9 mouse cellular contexts compared by ENCODE assay signal in genomic region chr11:120785145-120785544, GRCm38 (mm10). TPM values are rescaled to one million over a fixed set of nuclear protein-coding genes. Genes with fewer than 3 reads are reported as not detected.
A peak's percentile ranks its signal among the peaks of the same experiment; 100 is the strongest.
DNase-seq lines count a peak whose midpoint lies in the region; ATAC-seq and TF ChIP-seq lines count a peak whose summit lies in the region.
"Had no signal": no experiment of that assay in that cellular context is flagged by ENCODE, and none has a peak within 500 bp of the region (broad histone marks: within the 10 kb centered on the region; RNA-seq: fewer than 3 reads in every experiment).

No protein-coding gene starts in this region.

- 36% methylated on average over 9 of the region's 9 CpGs for WGBS in liver, adult 2 months
- WGBS in embryonic facial prominence, embryonic 13.5 days: 34% methylated on average over 9 of the region's 9 CpGs
- WGBS in hindbrain, postnatal 0 days: 37% methylated on average over 9 of the region's 9 CpGs
- WGBS in midbrain, postnatal 0 days: 40% methylated on average over 9 of the region's 9 CpGs

- no peak overlapping the region for H3K27ac ChIP-seq in liver, adult 2 months (replicated peaks; ENCODE audit: insufficient read depth, low read depth, low read length)
- H3K27ac ChIP-seq in embryonic facial prominence, embryonic 13.5 days: peak overlapping the region; percentile 81; the same call in 1 of the 2 replicates
- peak overlapping the region; percentile 87 for H3K27ac ChIP-seq in hindbrain, postnatal 0 days
- no peak overlapping the region for H3K27ac ChIP-seq in midbrain, postnatal 0 days (ENCODE audit: low read depth, low read length)

- TF ChIP-seq CTCF in liver, adult 2 months (IDR thresholded peaks at IDR 0.05; ENCODE audit: low read depth, low read length): no peak
- TF ChIP-seq CTCF in hindbrain, postnatal 0 days (IDR thresholded peaks at IDR 0.05; ENCODE audit: low read depth): no peak
- no peak for TF ChIP-seq CTCF in midbrain, postnatal 0 days (IDR thresholded peaks at IDR 0.05)

- H3K79me2 ChIP-seq in liver, adult 2 months (ENCODE audit: control insufficient read depth, insufficient read depth, low read length): peaks cover 4% of the 10 kb centered on the region; the same call in 1 of the 2 replicates

- no peaks in the 10 kb centered on the region for H3K27me3 ChIP-seq in liver, adult 2 months (ENCODE audit: control insufficient read depth, insufficient read depth, low read length)
- H3K27me3 ChIP-seq in embryonic facial prominence, embryonic 13.5 days: no peaks in the 10 kb centered on the region
- no peaks in the 10 kb centered on the region for H3K27me3 ChIP-seq in hindbrain, postnatal 0 days (ENCODE audit: insufficient read depth, low read length)
- H3K27me3 ChIP-seq in midbrain, postnatal 0 days (ENCODE audit: insufficient read depth, low read length): no peaks in the 10 kb centered on the region

- no peak for TF ChIP-seq POLR2A in liver, adult 2 months (IDR thresholded peaks at IDR 0.05; ENCODE audit: extremely low read depth, insufficient read depth, low read length)

- H3K9ac ChIP-seq in liver, adult 2 months (ENCODE audit: low read depth, low read length): peak overlapping the region; percentile 94
- H3K9ac ChIP-seq in embryonic facial prominence, embryonic 13.5 days: peak overlapping the region; percentile 95
- H3K9ac ChIP-seq in hindbrain, postnatal 0 days (replicated peaks; ENCODE audit: low read length): peak overlapping the region; percentile 92
- peak overlapping the region; percentile 86 for H3K9ac ChIP-seq in midbrain, postnatal 0 days (replicated peaks; ENCODE audit: low read length, poor library complexity, severe bottlenecking)

- H3K4me3 ChIP-seq in liver, adult 2 months (ENCODE audit: insufficient read depth, low read depth, low read length): 0 out of 2 replicates have a peak overlapping the region, but pooled peaks have one; percentile 65
- H3K4me3 ChIP-seq in embryonic facial prominence, embryonic 13.5 days: peak overlapping the region; percentile 95
- H3K4me3 ChIP-seq in hindbrain, postnatal 0 days (ENCODE audit: low read length): peak overlapping the region; percentile 82
- peak overlapping the region; percentile 84 for H3K4me3 ChIP-seq in midbrain, postnatal 0 days (ENCODE audit: low read depth, low read length)

- no peak for ATAC-seq in embryonic facial prominence, embryonic 13.5 days (ENCODE audit: insufficient number of reproducible peaks, insufficient read depth, low FRiP score, low TSS enrichment, low read depth)
- ATAC-seq in hindbrain, postnatal 0 days: no peak
- no peak for ATAC-seq in midbrain, postnatal 0 days (ENCODE audit: low FRiP score)

- DNase-seq in liver, adult 2 months (ENCODE audit: extremely low read depth, low read depth, low spot score): no peak
- no peak for DNase-seq in liver
- no peak for DNase-seq in hindbrain, postnatal 0 days (ENCODE audit: low spot score)
- no peak for DNase-seq in midbrain, postnatal 0 days (ENCODE audit: low spot score)
- no peak for DNase-seq in frontal cortex, adult 2 months (ENCODE audit: extremely low spot score in 1 of 2, low spot score in 1 of 2)
- DNase-seq in thymus, postnatal 25 days: no peak
- no peak for DNase-seq in cerebellum, postnatal 10 days
- DNase-seq: kidney, adult 18-20 months had no signal

- peaks cover 12% of the 10 kb centered on the region; the same call in 1 of the 2 replicates for H3K36me3 ChIP-seq in liver, adult 2 months (ENCODE audit: control insufficient read depth, insufficient read depth, low read length)
- peaks cover 66% of the 10 kb centered on the region for H3K36me3 ChIP-seq in embryonic facial prominence, embryonic 13.5 days
- H3K36me3 ChIP-seq in hindbrain, postnatal 0 days (ENCODE audit: insufficient read depth, low read length): peaks cover 47% of the 10 kb centered on the region
- H3K36me3 ChIP-seq in midbrain, postnatal 0 days (ENCODE audit: insufficient read depth, low read length): peaks cover 40% of the 10 kb centered on the region

- H3K9me3 ChIP-seq in embryonic facial prominence, embryonic 13.5 days: no peaks in the 10 kb centered on the region
- H3K9me3 ChIP-seq in hindbrain, postnatal 0 days (ENCODE audit: low read length): no peaks in the 10 kb centered on the region
- no peaks in the 10 kb centered on the region for H3K9me3 ChIP-seq in midbrain, postnatal 0 days (ENCODE audit: low read length)

- H3K4me1 ChIP-seq in liver, adult 2 months (ENCODE audit: control insufficient read depth, insufficient read depth, low read length): peaks cover 12% of the 10 kb centered on the region
- H3K4me1 ChIP-seq in embryonic facial prominence, embryonic 13.5 days: peaks cover 27% of the 10 kb centered on the region
- peaks cover 13% of the 10 kb centered on the region; the same call in 1 of the 2 replicates for H3K4me1 ChIP-seq in hindbrain, postnatal 0 days (ENCODE audit: insufficient read depth, low read length)
- H3K4me1 ChIP-seq in midbrain, postnatal 0 days (ENCODE audit: insufficient read depth, low read length): peaks cover 9% of the 10 kb centered on the region; the same call in 1 of the 2 replicates

- H3K4me2 ChIP-seq in embryonic facial prominence, embryonic 13.5 days: peak overlapping the region; percentile 96
- H3K4me2 ChIP-seq in hindbrain, postnatal 0 days (ENCODE audit: low read depth, low read length): peak overlapping the region; percentile 98
- H3K4me2 ChIP-seq in midbrain, postnatal 0 days (ENCODE audit: low read depth, low read length, poor library complexity, severe bottlenecking): peak overlapping the region; percentile 97

RNA-seq across cellular contexts. Expression of gene Gps1, which starts 1.1 kb away (rescaled TPM):
- total RNA-seq in liver, adult 2 months (2014; rRNA removed): 81.9 and 89.7 TPM in 2 replicates
- polyA plus RNA-seq in liver, adult 2 months (2012; rRNA removed): 97.9 and 99.5 TPM in 2 replicates
- 223 and 233 TPM in 2 replicates for polyA plus RNA-seq in embryonic facial prominence, embryonic 13.5 days (2015; fragmentation: Nextera tagmentation; extraction: Ambion mirVana)
- total RNA-seq in hindbrain, postnatal 0 days (2014; rRNA removed): 304 and 314 TPM in 2 replicates
- 234 and 242 TPM in 2 replicates for polyA plus RNA-seq in hindbrain, postnatal 0 days (2015; fragmentation: Nextera tagmentation; extraction: Ambion mirVana)
- total RNA-seq in midbrain, postnatal 0 days (2014; rRNA removed): 252 and 262 TPM in 2 replicates
- 233 and 253 TPM in 2 replicates for polyA plus RNA-seq in midbrain, postnatal 0 days (2015; fragmentation: Nextera tagmentation; extraction: Ambion mirVana)
- 222 and 229 TPM in 2 replicates for polyA plus RNA-seq in frontal cortex, adult 2 months (2012; rRNA removed)

RNA-seq across cellular contexts. Expression of gene Rfng, which starts 1.1 kb away (rescaled TPM):
- total RNA-seq in liver, adult 2 months (2014; rRNA removed): 3.1 and 5.7 TPM in 2 replicates
- 25.1 and 28.3 TPM in 2 replicates for polyA plus RNA-seq in liver, adult 2 months (2012; rRNA removed)
- 52.2 and 52.4 TPM in 2 replicates for polyA plus RNA-seq in embryonic facial prominence, embryonic 13.5 days (2015; fragmentation: Nextera tagmentation; extraction: Ambion mirVana)
- 93.6 and 97.0 TPM in 2 replicates for total RNA-seq in hindbrain, postnatal 0 days (2014; rRNA removed)
- polyA plus RNA-seq in hindbrain, postnatal 0 days (2015; fragmentation: Nextera tagmentation; extraction: Ambion mirVana): 94.6 and 107 TPM in 2 replicates
- 86.5 and 106 TPM in 2 replicates for total RNA-seq in midbrain, postnatal 0 days (2014; rRNA removed)
- 130 and 138 TPM in 2 replicates for polyA plus RNA-seq in midbrain, postnatal 0 days (2015; fragmentation: Nextera tagmentation; extraction: Ambion mirVana)
- polyA plus RNA-seq in frontal cortex, adult 2 months (2012; rRNA removed): 88.6 and 97.4 TPM in 2 replicates

RNA-seq across cellular contexts. Expression of gene Dus1l, which starts 11.1 kb away (rescaled TPM):
- 52.1 and 52.4 TPM in 2 replicates for total RNA-seq in liver, adult 2 months (2014; rRNA removed)
- polyA plus RNA-seq in liver, adult 2 months (2012; rRNA removed): 69.7 and 70.6 TPM in 2 replicates
- 53.7 and 61.0 TPM in 2 replicates for polyA plus RNA-seq in embryonic facial prominence, embryonic 13.5 days (2015; fragmentation: Nextera tagmentation; extraction: Ambion mirVana)
- 36.3 and 48.5 TPM in 2 replicates for total RNA-seq in hindbrain, postnatal 0 days (2014; rRNA removed)
- 40.4 and 42.2 TPM in 2 replicates for polyA plus RNA-seq in hindbrain, postnatal 0 days (2015; fragmentation: Nextera tagmentation; extraction: Ambion mirVana)
- 46.4 and 52.3 TPM in 2 replicates for total RNA-seq in midbrain, postnatal 0 days (2014; rRNA removed)
- 38.4 and 41.6 TPM in 2 replicates for polyA plus RNA-seq in midbrain, postnatal 0 days (2015; fragmentation: Nextera tagmentation; extraction: Ambion mirVana)
- 45.1 and 45.7 TPM in 2 replicates for polyA plus RNA-seq in frontal cortex, adult 2 months (2012; rRNA removed)

RNA-seq across cellular contexts. Expression of gene Hmga1b, which starts 22.6 kb away (rescaled TPM):
- 0.54 and 0.55 TPM in 2 replicates for total RNA-seq in liver, adult 2 months (2014; rRNA removed)
- polyA plus RNA-seq in liver, adult 2 months (2012; rRNA removed): 0.07 and 0.12 TPM in 2 replicates
- 4.3 and 9.4 TPM in 2 replicates for polyA plus RNA-seq in embryonic facial prominence, embryonic 13.5 days (2015; fragmentation: Nextera tagmentation; extraction: Ambion mirVana)
- total RNA-seq in hindbrain, postnatal 0 days (2014; rRNA removed): 0.42 and 1.3 TPM in 2 replicates
- polyA plus RNA-seq in hindbrain, postnatal 0 days (2015; fragmentation: Nextera tagmentation; extraction: Ambion mirVana): 1.9 and 2.5 TPM in 2 replicates
- 0.93 and 1.0 TPM in 2 replicates for total RNA-seq in midbrain, postnatal 0 days (2014; rRNA removed)
- 2.7 TPM in 2 replicates for polyA plus RNA-seq in midbrain, postnatal 0 days (2015; fragmentation: Nextera tagmentation; extraction: Ambion mirVana)
- polyA plus RNA-seq in frontal cortex, adult 2 months (2012; rRNA removed): 1.3 and 2.2 TPM in 2 replicates

RNA-seq across cellular contexts. Expression of gene Fasn, which starts 39.2 kb away (rescaled TPM):
- 198 and 203 TPM in 2 replicates for total RNA-seq in liver, adult 2 months (2014; rRNA removed)
- polyA plus RNA-seq in liver, adult 2 months (2012; rRNA removed): 639 and 935 TPM in 2 replicates
- 49.3 and 52.2 TPM in 2 replicates for polyA plus RNA-seq in embryonic facial prominence, embryonic 13.5 days (2015; fragmentation: Nextera tagmentation; extraction: Ambion mirVana)
- 474 and 499 TPM in 2 replicates for total RNA-seq in hindbrain, postnatal 0 days (2014; rRNA removed)
- polyA plus RNA-seq in hindbrain, postnatal 0 days (2015; fragmentation: Nextera tagmentation; extraction: Ambion mirVana): 48.9 and 54.4 TPM in 2 replicates
- 469 and 488 TPM in 2 replicates for total RNA-seq in midbrain, postnatal 0 days (2014; rRNA removed)
- 76.0 and 85.4 TPM in 2 replicates for polyA plus RNA-seq in midbrain, postnatal 0 days (2015; fragmentation: Nextera tagmentation; extraction: Ambion mirVana)
- polyA plus RNA-seq in frontal cortex, adult 2 months (2012; rRNA removed): 271 and 272 TPM in 2 replicates

Comparison
In these comparisons a context has a peak if more than half of its experiments do, and no peak if none do; other contexts are left out.
1. H3K27ac ChIP-seq: peak in embryonic facial prominence, embryonic 13.5 days (single experiment) and hindbrain, postnatal 0 days (single experiment); none in liver, adult 2 months (single experiment) and midbrain, postnatal 0 days (single experiment).
2. Peak in every context shown above with its lines, with median percentiles within 50 percentile points of each other: H3K4me3 ChIP-seq, H3K9ac ChIP-seq and H3K4me2 ChIP-seq.